Mouse (Mus musculus): ENCODE results near the gene Mpst.

The Mpst gene

GRCm38 (mm10) chr15:78406293-78406934, at the start of gene Mpst:
Mpst (plus strand) TSS chr15:78406416.
- DNase-seq = peak; percentile 81

DNA sequence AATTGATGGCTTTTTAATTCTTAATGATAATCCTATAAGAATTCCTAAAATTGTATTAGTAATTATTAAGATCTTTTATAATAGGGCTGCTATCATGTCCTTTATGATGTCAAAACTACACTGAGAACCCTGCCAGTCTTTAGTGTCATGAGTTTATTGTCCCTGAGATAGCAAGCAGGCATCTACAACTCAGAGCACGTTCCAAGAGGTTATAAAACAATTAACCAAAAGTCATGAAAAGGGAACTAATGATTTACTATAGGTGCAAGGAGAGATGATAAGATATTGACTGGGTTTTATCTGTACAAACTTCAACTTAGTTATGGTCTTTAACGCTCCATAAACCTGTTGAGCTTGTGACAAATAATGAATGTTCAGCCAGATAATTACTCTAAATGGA, 40.3 kb upstream of the Mpst start:
- no peak for DNase-seq

DNA sequence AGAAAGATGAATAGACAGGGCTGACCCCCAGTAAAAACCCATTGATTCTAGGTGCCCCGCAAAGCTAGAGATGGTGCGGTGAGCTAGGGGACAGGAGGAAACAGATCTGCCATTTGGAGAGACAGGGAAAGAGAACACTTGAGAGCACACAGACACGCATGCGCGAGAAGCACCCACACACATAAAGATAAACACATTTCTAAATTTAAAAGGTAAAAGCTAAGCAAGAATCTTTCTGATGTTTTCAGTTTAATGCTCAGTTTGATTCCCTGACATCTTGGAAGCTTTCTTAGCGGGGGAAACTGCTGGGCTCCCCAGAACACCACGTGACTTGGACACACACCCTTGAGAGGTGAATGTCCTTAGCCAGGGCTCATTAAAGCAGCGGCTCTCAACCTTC, 39.3 kb upstream of the Mpst start:
- peak; percentile 41 for DNase-seq

DNA sequence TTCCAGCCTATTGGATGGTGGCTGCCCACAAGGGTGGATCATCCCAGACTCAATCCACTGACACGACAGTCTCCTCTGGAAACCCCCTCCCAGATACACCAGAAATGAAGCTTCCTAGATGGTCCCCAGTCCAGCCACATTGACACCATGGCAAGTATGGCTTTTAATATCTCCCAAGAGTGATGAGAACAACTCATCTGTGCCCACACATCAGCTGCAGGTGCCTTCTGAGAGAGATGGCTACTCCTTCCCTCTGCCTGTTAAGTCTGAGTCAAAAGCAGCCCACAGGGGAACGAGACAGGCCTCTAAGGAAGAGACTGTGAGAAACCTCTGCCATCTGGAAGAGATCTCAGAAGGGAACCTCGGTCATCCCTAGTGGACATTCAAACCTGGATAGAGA, 38.4 kb upstream of the Mpst start:
- DNase-seq = no peak

- DNase-seq = no peak
Observed at GRCm38 (mm10) chr15:78368926-78369346, 37.3 kb upstream of the Mpst start.

GRCm38 (mm10) chr15:78369641-78370040, 36.6 kb upstream of the Mpst start:
- no peak for DNase-seq

DNA sequence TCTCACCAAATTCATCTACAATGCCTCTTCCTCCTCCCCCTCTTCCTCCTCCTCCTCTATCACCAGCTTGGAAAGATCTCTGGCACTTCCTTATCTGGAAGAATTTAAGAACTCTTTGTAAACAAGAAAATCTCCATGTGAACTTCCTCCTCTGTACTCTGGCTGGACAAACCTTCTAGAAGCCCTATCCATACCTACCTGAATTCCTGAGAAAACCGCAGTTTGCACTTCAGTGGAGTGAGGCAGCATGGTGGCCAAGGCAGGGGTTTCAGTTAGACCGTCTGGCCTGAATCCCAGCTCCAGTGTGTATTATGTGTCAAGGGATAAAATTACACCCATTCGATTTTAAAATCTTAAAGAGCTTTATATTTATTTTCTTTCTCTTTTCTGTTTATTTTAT, 33.4 kb upstream of the Mpst start:
- no peak for DNase-seq

GRCm38 (mm10) chr15:78374204-78374603, 32.0 kb upstream of the Mpst start:
- DNase-seq = peak; percentile 58

DNA sequence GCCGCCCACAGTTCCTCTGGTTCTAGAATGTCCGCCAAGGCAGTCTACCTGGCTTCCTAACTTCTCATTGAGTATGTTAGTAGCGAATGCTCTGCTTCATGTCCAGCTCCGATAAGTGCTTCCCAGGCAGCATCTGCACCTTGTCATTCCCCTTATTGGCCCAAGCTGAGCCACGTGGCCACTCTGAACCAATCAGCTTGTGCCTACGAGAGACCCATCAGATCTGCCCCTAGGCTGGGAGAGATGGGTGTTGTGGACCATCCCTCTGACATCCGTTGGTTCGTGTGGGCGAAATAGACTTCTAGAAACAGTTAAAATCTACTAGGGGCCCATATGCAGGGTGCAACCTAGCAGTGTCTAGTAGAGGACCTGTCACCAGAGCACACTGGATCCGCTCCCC, 28.4 kb upstream of the Mpst start:
- DNase-seq = no peak

DNA sequence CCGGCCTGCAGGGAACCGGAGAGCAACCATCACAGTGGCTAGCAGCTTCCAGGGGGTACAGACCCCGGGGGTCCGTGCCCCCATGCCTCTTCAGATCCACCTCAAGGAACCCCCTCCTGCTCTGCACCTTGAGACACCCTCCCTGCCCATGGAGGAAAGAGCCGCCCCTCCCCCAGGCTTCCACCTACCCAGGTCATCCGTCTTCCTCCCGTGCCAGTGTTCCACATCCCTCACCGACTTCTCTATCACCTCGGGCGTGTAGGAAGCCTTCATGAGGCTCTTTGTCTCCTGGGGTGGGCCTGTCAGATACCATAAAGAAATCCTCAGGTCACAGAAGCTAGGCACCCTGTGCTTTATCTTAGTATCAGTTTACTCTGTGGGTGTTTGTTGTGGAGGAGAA, 27.7 kb upstream of the Mpst start:
- no peak for DNase-seq

DNA sequence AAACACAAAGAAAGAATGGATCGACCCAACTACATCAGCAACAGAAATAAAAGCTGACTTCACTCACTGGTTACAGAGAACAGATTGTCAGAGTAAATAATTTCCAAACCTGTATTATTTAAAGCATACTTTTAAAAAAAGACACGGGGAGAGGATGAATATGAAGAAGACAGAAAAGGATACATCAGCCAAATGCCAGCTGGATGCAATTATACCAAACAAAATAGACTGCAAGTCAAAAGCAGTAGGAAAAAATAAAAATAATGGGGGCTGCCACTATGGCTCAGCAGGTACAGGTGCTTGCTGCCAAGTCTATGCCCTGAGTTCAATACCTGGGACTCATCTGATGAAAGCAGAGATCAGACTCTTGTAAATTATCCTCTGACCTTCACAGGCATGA, 26.0 kb upstream of the Mpst start:
- DNase-seq = no peak

GRCm38 (mm10) chr15:78380741-78381140, 25.5 kb upstream of the Mpst start:
- DNase-seq = no peak

- DNase-seq = no peak
Observed at GRCm38 (mm10) chr15:78382115-78382514, 24.1 kb upstream of the Mpst start.

DNA sequence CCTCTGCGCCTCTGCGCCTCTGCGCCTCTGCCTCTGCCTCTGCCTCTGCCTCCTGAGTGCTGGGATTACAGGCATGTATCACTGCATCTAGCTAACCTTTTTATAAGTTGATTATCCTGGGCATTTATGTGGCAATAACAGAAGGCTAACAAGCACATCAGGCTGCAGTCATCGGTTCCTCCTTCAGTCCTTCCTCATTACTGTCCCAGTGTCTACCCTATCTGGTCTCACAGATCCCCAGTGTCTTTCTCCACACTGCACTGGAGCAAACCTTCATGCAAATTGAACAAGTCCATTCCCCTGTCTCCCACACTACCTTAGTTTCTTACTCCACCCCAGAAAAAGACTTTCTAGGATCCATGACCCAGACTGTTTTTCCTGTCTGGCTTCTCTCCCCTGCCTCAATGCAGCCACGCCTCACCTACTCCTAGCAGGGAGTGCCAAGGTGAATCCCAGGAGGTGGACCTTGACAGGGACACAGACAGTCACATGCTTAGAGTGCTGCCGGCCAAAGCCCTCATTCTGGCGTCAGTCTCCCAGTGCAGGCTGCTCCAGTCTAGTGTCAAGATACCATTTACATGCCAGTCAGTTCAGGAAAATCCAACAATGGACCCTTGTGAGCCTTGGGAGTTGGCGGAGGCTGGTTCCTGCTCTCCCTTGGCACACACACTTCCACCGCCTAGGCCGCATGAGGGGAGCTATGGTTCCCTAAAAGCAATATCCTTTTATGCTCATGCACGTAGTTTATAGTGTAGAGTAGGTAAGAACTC, 22.6 kb upstream of the Mpst start:
- no peak for DNase-seq

GRCm38 (mm10) chr15:78384220-78385116, 21.7 kb upstream of the Mpst start:
- DNase-seq = no peak

DNA sequence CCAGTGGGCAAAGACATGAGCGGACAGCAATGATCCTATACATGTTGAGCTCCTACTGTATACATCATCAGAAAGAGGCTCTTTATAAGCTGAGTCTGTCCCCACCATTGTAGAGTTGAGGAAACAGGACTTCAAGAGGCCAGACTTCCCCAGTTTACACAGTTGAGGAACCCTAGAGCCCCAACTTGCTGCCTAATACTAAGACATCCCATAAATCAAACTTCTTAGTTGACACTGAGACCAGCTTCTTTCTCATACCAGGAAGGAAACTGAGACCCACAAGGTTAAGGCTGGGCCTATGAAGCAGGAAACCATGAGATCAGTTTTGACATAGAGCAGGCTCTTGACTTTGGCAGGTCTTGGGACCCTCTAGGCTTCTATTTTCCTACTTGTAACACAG, 20.7 kb upstream of the Mpst start:
- DNase-seq = no peak

GRCm38 (mm10) chr15:78390855-78391254, 15.4 kb upstream of the Mpst start:
- DNase-seq = no peak

GRCm38 (mm10) chr15:78395478-78395962, 10.7 kb upstream of the Mpst start, which contains the start of gene Tex33:
Tex33 (minus strand) TSS chr15:78395912.
- DNase-seq = no peak

GRCm38 (mm10) chr15:78401345-78401744, 4.9 kb upstream of the Mpst start:
- no peak for DNase-seq

DNA sequence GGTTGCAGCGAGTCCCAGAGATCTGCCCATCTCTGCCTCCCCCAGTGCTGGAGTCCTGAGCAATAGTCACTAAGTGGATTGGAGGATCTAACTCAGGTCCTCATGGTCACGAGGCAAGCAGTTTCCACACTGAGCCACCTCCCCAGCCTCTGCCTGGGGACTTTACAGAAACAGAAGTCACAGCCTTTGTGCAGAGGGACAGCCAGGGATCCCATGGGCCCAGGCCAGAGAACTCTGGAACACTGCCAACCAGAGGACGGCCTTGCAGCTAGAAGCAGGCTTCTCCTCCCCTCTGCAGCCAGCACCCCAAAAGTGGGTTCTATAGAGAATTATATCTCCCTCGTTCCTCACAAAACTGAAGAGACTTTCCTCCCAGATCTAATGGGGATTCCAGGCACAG, 4.3 kb upstream of the Mpst start:
- peak; percentile 54 for DNase-seq

GRCm38 (mm10) chr15:78402423-78402822, 3.8 kb upstream of the Mpst start:
- no peak for DNase-seq

- DNase-seq = no peak
Observed at GRCm38 (mm10) chr15:78403301-78403741, 2.9 kb upstream of the Mpst start.

DNA sequence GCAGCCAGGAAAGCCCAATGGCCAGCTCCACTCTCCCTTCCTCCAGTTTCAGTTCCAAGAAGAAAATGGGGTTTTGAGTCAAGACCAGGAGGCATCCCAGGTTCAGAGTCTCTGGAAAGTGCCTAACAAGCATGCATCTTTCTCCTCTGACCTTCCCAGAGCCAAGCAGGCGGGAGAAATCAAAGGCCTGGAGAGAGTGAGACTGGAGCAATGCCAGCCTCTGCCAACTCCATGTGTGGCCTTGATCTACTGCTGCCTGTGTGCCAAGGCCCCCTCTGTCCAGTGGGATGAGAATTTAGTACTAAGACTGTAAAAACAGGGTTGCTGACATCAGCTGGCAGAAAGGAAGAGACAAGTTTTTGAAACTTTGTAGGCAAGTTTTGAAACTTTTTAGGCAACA, 2.3 kb upstream of the Mpst start:
- DNase-seq = no peak
